Mouse (Mus musculus): ENCODE data around the gene Ly6g6e.
A peak's percentile ranks its signal among the peaks of the same experiment; 100 is the strongest.

GRCm38 (mm10) chr17:35048932-35049440 lies 27.7 kb upstream of the Ly6g6e start:
- TF ChIP-seq MEF2A (IDR thresholded peaks at IDR 0.05; ENCODE audit: extremely low read depth, insufficient replicate concordance, low read depth, low read length, poor library complexity, severe bottlenecking) (no peak), CTCF (IDR thresholded peaks at IDR 0.05 in 2 of 3, conservative IDR thresholded peaks at IDR 0.05 in 1 of 3; ENCODE audit: control insufficient read depth in 1 of 3, insufficient read depth in 1 of 3, low read depth in 2 of 3, low read length in 3 of 3, poor library complexity in 1 of 3, severe bottlenecking in 1 of 3) (no peak), CHD2 (IDR thresholded peaks at IDR 0.05; ENCODE audit: low read length) (no peak), TCF12 (IDR thresholded peaks at IDR 0.05; ENCODE audit: low read depth, low read length) (no peak), POLR2A (IDR thresholded peaks at IDR 0.05; ENCODE audit: control insufficient read depth in 1 of 2, insufficient read depth in 1 of 2, low read depth in 1 of 2, low read length in 2 of 2, poor library complexity in 1 of 2) (no peak), ZNF384 (IDR thresholded peaks at IDR 0.05; ENCODE audit: low read depth, low read length) (peak; percentile 40; the same call in 1 of the 2 replicates), EP300 (IDR thresholded peaks at IDR 0.05; ENCODE audit: low read depth in 1 of 2, low read length in 2 of 2) (peak in 1 of 2 experiments; percentile 10; a peak in 1 of 4 replicates), MAX (IDR thresholded peaks at IDR 0.05; ENCODE audit: low read length) (no peak), GATA1 (IDR thresholded peaks at IDR 0.05; ENCODE audit: low read depth, low read length) (peak; percentile 18; the same call in 1 of the 2 replicates), USF1 (IDR thresholded peaks at IDR 0.05; ENCODE audit: low read depth, low read length) (no peak)
